Mouse (Mus musculus) stomach, postnatal 0 days (tissue): Measurements from ENCODE around the gene Itga8. TPM values are rescaled to one million over a fixed set of nuclear protein-coding genes. Genes with fewer than 3 reads are reported as not detected.

Experiments
- ATAC-seq: fragments of 200-750 bp; cut with Nextera tagmentation; 2 replicates; pipeline ENCODE4 v1.8.0; 2017; ENCODE audit not compliant: low FRiP score, low TSS enrichment
- DNase-seq: peaks from one replicate; pipeline ENCODE4 v3.0.0-alpha.2; 2016; ENCODE audit warnings: low spot score
- H3K27ac ChIP-seq: fragments of 300-500 bp; sonication (generic); replicated peaks from 2 replicates; pipeline ENCODE4 v1.5.1; 2014; ENCODE audit warnings: mild to moderate bottlenecking, control low read depth
- H3K27me3 ChIP-seq: fragments of 300-500 bp; sonication (generic); 2 replicates; pipeline ENCODE4 v1.6.1; 2014; ENCODE audit warnings: low read length; ENCODE audit not compliant: control insufficient read depth, insufficient read depth
- H3K36me3 ChIP-seq: fragments of 300-500 bp; sonication (generic); 2 replicates; pipeline ENCODE4 v1.6.1; 2014; ENCODE audit warnings: low read length, mixed read lengths; ENCODE audit not compliant: control insufficient read depth, insufficient read depth
- H3K4me1 ChIP-seq: fragments of 300-500 bp; sonication (generic); replicated peaks from 2 replicates; pipeline ENCODE4 v1.6.1; 2014; ENCODE audit warnings: antibody characterized with exemption; ENCODE audit not compliant: control insufficient read depth, insufficient read depth
- H3K4me2 ChIP-seq: fragments of 300-500 bp; sonication (generic); replicated peaks from 2 replicates; pipeline ENCODE4 v1.6.1; 2014; ENCODE audit warnings: low read depth, mild to moderate bottlenecking, control low read depth, moderate library complexity
- H3K4me3 ChIP-seq: fragments of 300-500 bp; sonication (generic); 2 replicates; pipeline ENCODE4 v1.5.1; 2014; ENCODE audit warnings: low read depth, low read length, control low read depth
- H3K9ac ChIP-seq: fragments of 300-500 bp; sonication (generic); 2 replicates; pipeline ENCODE4 v1.6.1; 2014; ENCODE audit warnings: mild to moderate bottlenecking, low read length, control low read depth, mixed read lengths
- H3K9me3 ChIP-seq: fragments of 300-500 bp; sonication (generic); 2 replicates; pipeline ENCODE4 v1.6.1; 2016; ENCODE audit warnings: low read length; ENCODE audit not compliant: control insufficient read depth
- CTCF ChIP-seq: IDR thresholded peaks from 2 replicates; pipeline ENCODE4 v1.5.1; 2016; ENCODE audit warnings: antibody characterized with exemption, low read depth, mild to moderate bottlenecking, moderate library complexity
- EP300 ChIP-seq: optimal IDR thresholded peaks from 2 replicates; pipeline ENCODE3; 2016; ENCODE audit warnings: antibody characterized with exemption
- WGBS: fragments of 180-500 bp; shearing (Covaris S2); extraction: QIAGEN DNeasy Blood & Tissue Kit; methylation state at CpG from one replicate; pipeline ENCODE4 v1.1.7; 2014; 5-methylcytosine and 5-hydroxymethylcytosine counted together
- polyA plus RNA-seq: library from polyadenylated mRNA; unstranded; fragments of >200 nt; fragmentation: Nextera tagmentation; extraction: Ambion mirVana; gene quantifications from 2 replicates; pipeline ENCODE4 v1.2.1, GENCODE M21; 2015

The Itga8 gene
- polyA plus RNA-seq, 1 experiment from 2014 or later, result 7.7 TPM

DNA sequence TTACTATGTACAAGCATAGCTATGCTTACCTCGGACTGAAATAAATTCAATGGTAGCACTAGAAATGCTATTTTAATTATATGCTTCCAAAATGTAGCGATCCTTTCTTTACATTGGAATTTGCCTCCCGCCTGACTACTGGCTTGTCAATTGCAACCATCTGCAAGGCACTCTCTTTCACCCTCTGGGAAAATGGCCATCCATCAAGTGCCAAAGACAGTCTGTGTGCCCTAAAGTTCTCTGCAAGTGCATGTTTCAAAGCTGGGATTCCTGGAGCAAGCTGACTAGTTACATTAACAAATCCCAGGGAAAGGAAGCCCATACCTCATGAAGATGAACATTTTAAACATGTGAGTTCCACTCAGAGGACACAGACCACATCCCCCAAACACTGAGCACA lies 145.3 kb downstream of the Itga8 start:
- Histone ChIP-seq H3K9ac (no peak overlapping the region), H3K4me2 (no peak overlapping the region), H3K27me3 (no peaks in the 10 kb centered on the region), H3K4me3 (no peak overlapping the region), H3K9me3 (no peaks in the 10 kb centered on the region), H3K36me3 (no peaks in the 10 kb centered on the region), H3K4me1 (no peaks in the 10 kb centered on the region), H3K27ac (no peak overlapping the region)
- WGBS, result 38% methylated on average over 3 of the region's 3 CpGs
- TF ChIP-seq CTCF (no peak), EP300 (no peak)
- DNase-seq (no peak), ATAC-seq (no peak)

DNA sequence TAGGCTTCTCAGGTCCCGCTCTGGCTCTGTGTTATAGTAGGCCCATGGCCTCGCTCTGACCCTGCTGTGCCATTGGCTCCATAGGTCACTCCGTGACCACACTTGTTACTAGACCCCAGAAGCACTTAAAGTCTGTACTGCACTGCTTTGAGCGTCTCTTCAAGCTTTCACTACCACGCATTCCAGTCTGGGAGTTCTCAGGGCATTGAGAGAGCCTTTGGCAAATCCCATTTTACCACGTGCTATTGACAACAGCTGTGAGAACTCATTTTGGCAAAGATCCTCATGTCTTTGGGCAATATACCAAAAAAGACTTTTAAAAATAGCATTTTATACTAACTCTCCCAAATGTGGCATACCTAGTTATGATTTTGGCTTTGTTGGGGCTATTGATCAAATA lies 147.0 kb downstream of the Itga8 start:
- no peak for DNase-seq

DNA sequence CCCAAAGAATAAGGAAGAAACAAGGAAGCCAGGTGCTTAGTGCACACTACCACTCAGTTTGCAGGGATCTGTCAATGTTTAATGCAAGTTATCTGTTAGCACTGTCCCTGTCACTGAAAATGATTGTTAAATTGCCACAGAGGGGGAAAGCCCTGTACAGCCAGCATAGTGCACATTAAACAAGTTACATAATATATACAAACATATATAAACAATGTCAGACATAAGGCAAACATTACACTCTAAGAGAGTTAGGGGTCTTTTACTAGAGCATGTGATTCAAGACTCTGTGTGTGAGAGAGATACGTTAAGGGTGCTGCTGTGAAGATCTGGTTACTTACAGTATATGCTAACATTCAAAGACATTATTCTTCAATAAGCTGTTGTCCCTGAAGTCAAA lies 148.2 kb downstream of the Itga8 start:
- Histone ChIP-seq H3K27ac (no peak overlapping the region), H3K9ac (no peak overlapping the region), H3K36me3 (no peaks in the 10 kb centered on the region), H3K9me3 (no peaks in the 10 kb centered on the region), H3K4me2 (no peak overlapping the region), H3K4me1 (no peaks in the 10 kb centered on the region), H3K27me3 (no peaks in the 10 kb centered on the region), H3K4me3 (no peak overlapping the region)
- WGBS, result 45% methylated on average over 1 of the region's 1 CpGs
- DNase-seq (no peak), ATAC-seq (no peak)
- TF ChIP-seq CTCF, result no peak
- TF ChIP-seq EP300, result no peak

More for the DNA sequence above, 147.0 kb downstream of the Itga8 start:
- Histone ChIP-seq H3K4me3 (no peak overlapping the region), H3K27ac (no peak overlapping the region), H3K9me3 (no peaks in the 10 kb centered on the region), H3K9ac (no peak overlapping the region), H3K4me1 (no peaks in the 10 kb centered on the region), H3K36me3 (no peaks in the 10 kb centered on the region), H3K4me2 (no peak overlapping the region), H3K27me3 (no peaks in the 10 kb centered on the region)
- no peak for TF ChIP-seq CTCF
- TF ChIP-seq EP300, result no peak
- ATAC-seq, result peak; percentile 18; the same call in 1 of the 2 replicates
- 60% methylated on average over 6 of the region's 6 CpGs for WGBS

DNA sequence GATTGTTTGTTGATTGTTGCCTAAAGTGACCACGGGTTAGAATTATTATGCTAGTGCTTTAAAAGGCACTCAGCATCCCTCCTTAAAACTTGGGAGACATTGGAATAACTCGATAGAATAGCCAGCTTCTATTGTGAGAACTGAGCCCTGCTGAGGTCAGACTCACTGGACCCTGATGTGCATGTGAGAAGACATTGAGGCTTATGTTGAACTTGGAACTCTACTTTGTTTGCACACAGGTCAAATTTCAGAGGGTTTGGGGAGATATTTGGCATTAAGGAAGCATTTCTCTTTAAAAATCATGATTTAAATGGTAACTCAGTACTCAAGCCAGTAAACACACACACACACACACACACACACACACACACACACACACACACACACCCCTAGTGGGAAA lies 153.8 kb downstream of the Itga8 start:
- Histone ChIP-seq H3K9ac (no peak overlapping the region), H3K4me3 (no peak overlapping the region), H3K27ac (no peak overlapping the region), H3K9me3 (no peaks in the 10 kb centered on the region), H3K27me3 (no peaks in the 10 kb centered on the region), H3K4me2 (no peak overlapping the region), H3K4me1 (no peaks in the 10 kb centered on the region), H3K36me3 (no peaks in the 10 kb centered on the region)
- no peak for DNase-seq
- no peak for TF ChIP-seq CTCF
- no peak for TF ChIP-seq EP300
- no peak for ATAC-seq
- 62% methylated on average over 2 of the region's 2 CpGs for WGBS

DNA sequence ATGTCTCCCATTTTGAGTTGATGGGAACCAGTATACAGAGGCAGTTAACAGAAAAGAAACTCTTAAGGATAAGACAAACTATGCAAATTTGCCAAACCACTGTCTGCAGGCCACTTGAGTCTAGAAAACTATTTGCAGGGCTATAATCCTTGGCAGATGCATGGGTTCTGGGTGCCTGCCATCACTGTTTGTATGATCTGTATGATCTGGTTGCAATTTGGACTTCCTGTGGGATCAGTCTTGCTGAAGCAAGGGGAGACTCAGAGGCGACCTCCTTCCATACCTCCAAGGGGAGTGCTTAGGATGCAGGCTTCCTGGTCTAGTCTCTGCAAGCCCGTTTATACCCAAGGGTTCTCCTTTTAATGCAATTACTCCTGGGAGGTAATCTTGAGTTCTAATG lies 155.1 kb downstream of the Itga8 start:
- Histone ChIP-seq H3K27ac (no peak overlapping the region), H3K9ac (no peak overlapping the region), H3K4me2 (no peak overlapping the region), H3K4me3 (no peak overlapping the region), H3K27me3 (no peaks in the 10 kb centered on the region), H3K9me3 (no peaks in the 10 kb centered on the region), H3K4me1 (no peaks in the 10 kb centered on the region), H3K36me3 (no peaks in the 10 kb centered on the region)
- TF ChIP-seq EP300 (no peak), CTCF (no peak)
- ATAC-seq, result no peak
- 61% methylated on average over 2 of the region's 2 CpGs for WGBS
- DNase-seq, result no peak

DNA sequence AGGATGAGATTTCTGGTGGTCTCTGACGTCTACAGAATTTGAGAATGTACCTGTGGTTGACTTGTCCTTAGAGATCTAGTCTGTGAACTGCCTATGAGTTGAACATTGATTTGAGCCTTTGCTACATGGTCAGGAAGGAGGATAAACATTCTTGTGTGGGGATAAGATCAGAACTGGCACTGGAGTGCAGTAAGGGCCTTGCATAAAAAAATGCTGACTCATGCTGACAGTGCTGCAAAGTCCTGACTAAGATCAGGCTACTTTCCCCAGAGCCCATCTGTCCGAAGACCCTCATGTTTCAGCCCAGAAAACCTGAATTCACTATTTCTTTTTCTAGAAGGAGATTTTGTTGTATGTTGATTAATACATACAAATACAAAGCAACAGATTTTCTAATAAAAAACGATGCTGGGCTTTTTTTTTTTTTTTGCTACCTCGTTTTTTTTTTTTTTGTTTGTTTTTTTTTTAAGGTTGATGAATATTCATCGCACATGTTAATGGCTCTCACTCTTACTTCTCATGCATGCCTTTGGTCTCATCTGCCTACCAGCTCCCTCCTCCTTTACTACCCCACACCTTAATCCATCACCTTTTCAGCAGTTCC lies 162.9 kb downstream of the Itga8 start:
- no peak overlapping the region for H3K9ac ChIP-seq
- no peak overlapping the region for H3K27ac ChIP-seq
- no peak for DNase-seq
- H3K27me3 ChIP-seq, result no peaks in the 10 kb centered on the region
- H3K4me3 ChIP-seq, result no peak overlapping the region
- no peak overlapping the region for H3K4me2 ChIP-seq
- H3K9me3 ChIP-seq, result no peaks in the 10 kb centered on the region
- TF ChIP-seq EP300 (no peak), CTCF (no peak)
- no peak for ATAC-seq
- 80% methylated on average over 5 of the region's 5 CpGs for WGBS
- no peaks in the 10 kb centered on the region for H3K36me3 ChIP-seq
- no peaks in the 10 kb centered on the region for H3K4me1 ChIP-seq
